Mouse (Mus musculus): Measurements from ENCODE around the gene Senp2.
"Not testable (repeated sequence)": the region's sequence is repeated elsewhere in the genome, so short reads cannot be mapped to it uniquely, and the experiment has no call there.

Senp2 gene

GRCm38 (mm10) chr16:22009099-22009584 is at the start of gene Senp2:
Senp2 (plus strand) TSS chr16:22009484.
- DNase-seq (ENCODE audit: low read depth, low spot score), result peak; percentile 100

GRCm38 (mm10) chr16:21965576-21965975 is 43.7 kb upstream of the Senp2 start:
- DNase-seq (ENCODE audit: low read depth, low spot score), result no peak

DNA sequence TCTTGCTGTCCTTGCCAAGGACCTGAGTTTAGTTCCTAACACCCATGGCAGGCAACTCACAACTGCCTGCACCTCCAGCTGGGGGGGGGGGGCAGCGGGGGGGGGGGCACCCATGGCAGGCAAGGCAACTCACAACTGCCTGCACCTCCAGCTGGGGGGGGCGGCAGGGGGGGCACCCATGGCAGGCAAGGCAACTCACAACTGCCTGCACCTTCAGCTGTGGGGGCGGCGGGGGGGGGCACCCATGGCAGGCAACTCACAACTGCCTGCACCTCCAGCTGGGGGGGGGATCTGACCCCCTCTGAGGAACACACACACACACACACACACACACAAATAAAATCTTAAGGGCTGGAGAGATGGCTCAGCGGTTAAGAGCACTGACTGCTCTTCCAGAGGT is 39.4 kb upstream of the Senp2 start:
- no peak for DNase-seq (ENCODE audit: low read depth, low spot score)

GRCm38 (mm10) chr16:21970536-21970935 is 38.7 kb upstream of the Senp2 start:
- no peak for DNase-seq (ENCODE audit: low read depth, low spot score)

DNA sequence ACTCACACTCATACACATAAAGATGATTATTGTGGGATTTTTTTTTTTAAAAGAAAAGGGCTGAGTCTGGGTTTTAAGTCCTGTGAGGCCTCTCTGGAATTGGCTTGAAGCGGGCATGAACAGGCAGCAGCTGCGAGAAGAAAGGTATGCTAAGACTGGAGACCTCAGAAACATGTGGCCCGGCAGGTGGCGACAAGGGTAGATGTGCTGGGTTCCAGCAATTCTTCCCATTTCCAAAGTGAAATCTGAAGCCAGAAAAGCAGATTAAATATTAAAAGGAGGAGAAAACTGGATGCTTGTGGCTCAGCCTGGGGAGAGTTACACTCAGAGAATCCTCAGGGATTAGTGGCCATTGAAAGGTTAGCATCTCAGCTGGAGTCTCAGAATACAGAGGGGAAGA is 37.8 kb upstream of the Senp2 start:
- DNase-seq (ENCODE audit: low read depth, low spot score), result no peak

- no peak for DNase-seq (ENCODE audit: low read depth, low spot score)
Measured at GRCm38 (mm10) chr16:21976203-21976602, 33.1 kb upstream of the Senp2 start.

- DNase-seq (ENCODE audit: low read depth, low spot score), result no peak
Measured at GRCm38 (mm10) chr16:21977347-21977746, 31.9 kb upstream of the Senp2 start.

GRCm38 (mm10) chr16:21983146-21983545 is 26.1 kb upstream of the Senp2 start:
- no peak for DNase-seq (ENCODE audit: low read depth, low spot score)

DNA sequence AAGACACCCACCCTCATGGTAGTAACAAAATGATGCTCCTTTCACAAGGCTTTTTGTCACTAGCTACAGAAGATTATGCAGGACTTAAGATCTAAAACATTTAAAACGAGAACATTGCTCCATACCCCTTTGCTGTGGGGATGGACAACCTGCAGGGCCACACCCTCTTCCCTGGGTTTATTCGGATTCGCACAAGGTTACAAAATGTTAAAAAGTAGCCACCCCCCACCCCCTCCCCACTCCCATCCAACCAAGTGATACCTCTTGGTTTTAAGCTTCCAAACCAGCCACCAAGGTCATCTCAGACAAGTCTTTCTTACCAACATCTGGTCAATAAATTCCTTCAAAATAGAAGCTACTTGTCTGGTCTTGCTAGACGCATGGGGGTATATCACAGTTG is 25.7 kb upstream of the Senp2 start:
- DNase-seq (ENCODE audit: low read depth, low spot score), result no peak

- no peak for DNase-seq (ENCODE audit: low read depth, low spot score)
Measured at GRCm38 (mm10) chr16:21984091-21984490, 25.2 kb upstream of the Senp2 start.

DNA sequence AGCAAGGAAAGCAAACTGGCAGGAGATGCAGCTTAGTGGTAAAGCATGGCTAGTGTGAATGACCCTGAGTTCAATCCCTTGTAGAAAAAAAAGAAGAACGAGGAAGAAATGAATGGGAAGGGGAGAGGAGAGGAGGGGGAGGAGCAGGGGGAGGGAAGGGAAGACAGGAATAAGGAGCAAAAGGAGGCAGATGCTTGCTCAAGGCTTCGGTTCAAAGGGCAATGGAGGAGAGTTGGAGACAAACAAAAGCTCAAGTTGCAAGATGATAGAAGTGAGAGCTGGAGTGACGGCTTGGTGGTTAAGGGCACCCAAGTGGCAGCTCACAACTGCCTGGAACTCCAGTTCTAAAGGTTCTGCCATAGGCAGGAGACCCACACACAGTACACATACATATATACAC is 23.1 kb upstream of the Senp2 start:
- DNase-seq (ENCODE audit: low read depth, low spot score), result no peak

- no peak for DNase-seq (ENCODE audit: low read depth, low spot score)
Measured at GRCm38 (mm10) chr16:21987956-21988355, 21.3 kb upstream of the Senp2 start.

DNA sequence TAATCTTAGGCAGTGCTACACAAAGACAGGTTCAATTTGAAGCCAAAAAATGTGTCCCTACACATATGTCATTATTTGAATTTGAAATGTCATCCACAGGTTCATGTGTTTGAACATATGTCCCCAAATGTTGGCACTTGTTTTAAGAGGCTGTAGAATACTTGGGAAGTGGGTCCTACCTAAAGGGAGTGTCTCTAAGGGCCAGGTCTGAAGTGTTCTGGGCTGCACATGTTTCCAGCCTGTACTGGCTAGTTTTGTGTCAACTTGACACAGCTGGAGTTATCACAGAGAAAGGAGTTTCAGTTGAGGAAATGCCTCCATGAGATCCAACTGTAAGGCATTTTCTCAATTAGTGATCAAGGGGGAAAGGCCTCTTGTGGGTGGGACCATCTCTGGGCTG is 18.4 kb upstream of the Senp2 start:
- not testable (repeated sequence) for DNase-seq (ENCODE audit: low read depth, low spot score)

DNA sequence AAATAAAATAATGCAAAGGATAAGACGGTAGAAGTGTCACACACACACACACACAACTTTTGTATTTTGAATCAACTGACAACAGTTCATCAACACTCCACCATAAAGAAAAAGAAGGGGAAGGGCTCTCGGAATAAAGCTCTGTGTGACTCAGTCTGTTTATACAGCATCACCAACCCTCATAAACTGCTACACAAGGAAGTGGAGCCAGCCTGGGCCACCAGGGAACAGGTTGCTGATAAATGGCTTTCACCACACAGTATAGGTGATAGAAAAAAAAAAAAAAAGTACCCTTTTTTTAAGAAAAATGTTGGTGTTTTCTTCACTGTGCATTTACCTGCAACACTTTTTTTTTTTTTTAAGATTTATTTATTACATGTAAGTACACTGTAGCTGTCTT is 17.5 kb upstream of the Senp2 start:
- DNase-seq (ENCODE audit: low read depth, low spot score), result no peak

DNA sequence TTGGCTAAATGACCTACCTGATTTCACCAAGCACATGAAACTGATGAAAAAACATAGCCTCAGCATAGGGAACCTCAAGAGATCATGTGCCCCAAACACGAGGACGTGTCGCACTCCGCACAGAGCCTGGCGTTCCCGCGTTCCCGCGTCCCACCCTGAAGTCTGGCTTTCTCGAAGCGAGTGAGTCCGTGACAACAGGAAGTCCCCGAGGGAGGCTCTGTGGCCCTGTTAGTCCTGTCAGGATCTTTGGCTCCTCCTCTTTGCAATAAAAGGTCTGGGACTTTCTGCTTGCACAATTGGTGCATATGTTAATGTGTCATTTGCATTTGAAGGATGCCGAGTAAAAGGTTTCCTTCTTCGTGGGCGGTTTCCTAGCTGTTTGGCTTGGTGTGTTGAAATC is 14.0 kb upstream of the Senp2 start, which contains the start of gene Liph:
Gene Liph (minus strand): TSS at position 360 of the 400 bp plus-strand sequence.
- DNase-seq (ENCODE audit: low read depth, low spot score), result no peak

DNA sequence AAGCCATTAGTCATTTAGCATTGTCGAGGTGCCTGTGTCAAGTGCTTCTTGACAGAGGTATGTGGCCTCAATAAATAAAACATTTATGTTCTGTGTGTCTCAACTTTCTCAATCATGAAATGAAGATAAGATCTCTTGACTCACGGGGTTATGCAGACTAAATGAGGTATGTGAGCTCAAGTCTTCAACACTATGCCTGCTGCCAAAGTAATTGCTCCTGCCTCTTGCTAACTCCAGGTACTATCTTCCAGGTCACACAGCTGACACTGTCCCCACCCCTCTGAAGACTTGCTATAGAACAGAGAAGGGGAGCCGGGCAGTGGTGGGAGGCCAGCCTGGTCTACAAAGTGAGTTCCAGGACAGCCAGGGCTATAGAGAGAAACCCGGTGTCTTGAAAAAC is 12.9 kb upstream of the Senp2 start:
- no peak for DNase-seq (ENCODE audit: low read depth, low spot score)

DNA sequence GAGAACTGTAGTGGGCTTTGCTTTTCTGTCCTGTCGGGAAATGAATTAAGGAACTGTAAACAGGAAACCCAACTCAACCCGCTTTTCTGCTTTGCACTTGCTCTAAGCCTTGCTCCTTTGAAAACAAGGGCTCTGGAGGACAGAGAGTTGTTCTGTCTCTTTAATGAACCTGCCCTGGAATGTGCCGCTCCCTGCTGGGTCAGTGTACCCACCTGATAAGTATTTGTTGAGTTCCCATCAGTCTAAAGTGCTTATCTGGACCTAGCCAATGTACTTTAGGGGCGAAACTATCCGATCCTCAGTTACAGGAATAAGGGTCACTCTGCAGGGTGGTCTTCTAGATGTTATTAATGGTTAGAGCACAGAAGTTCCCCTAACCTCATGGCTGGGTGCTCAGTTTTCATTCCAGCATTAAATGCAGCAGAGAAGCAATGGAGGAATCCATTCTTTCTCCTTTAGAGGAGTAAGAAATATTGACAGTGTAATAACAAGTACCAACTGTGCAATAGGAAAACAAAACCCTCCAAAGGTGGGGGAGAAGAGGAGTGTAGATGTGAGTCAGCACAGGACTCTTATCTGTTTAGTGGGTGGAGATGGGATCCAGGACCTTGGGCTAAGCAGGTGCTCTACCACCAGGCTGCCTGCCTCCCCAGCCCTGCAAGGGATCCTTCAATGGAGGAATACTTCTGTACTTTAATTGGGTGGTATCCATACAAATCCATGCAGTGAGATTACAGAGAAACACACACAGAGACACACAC is 12.2 kb upstream of the Senp2 start:
- no peak for DNase-seq (ENCODE audit: low read depth, low spot score)

- no peak for DNase-seq (ENCODE audit: low read depth, low spot score)
Measured at GRCm38 (mm10) chr16:21998061-21998460, 11.2 kb upstream of the Senp2 start.

DNA sequence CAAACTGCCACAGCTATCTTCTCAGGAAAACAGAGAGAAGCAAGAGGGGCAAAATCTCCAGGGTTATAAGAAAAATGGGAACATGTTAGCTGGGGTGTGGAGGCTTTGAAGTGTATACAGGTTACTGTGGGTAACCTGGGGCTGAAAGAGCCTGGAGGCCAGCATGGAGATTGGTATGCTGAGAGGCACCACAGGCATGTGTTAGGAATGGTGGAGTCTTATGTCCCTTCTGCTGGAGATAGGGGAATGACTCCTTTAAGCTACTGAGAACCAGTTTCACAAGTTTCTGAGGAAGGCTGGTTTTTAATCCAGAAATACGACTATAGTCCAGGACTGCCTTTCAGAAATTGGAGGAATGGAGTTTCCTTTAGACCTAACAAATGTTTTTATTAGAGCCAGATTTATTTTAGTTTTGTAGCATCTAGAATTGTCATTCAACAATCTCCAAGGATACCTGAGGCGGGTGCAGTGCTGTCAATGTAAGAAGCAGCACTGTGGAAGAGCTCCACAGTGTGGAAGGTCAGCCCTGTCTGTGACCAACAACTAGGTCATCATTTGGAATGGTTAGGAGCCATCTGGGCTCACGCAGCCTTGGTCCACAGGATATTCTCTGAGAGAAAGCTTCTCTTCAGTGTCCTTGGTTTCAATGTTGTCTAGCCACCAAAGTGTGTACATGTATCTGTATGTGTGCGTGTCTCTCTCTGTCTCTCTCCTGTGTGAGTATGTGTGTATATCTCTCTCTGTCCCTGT is 9.2 kb upstream of the Senp2 start:
- no peak for DNase-seq (ENCODE audit: low read depth, low spot score)

- DNase-seq (ENCODE audit: low read depth, low spot score), result no peak
Measured at GRCm38 (mm10) chr16:22001172-22001571, 8.1 kb upstream of the Senp2 start.

- DNase-seq (ENCODE audit: low read depth, low spot score), result no peak
Measured at GRCm38 (mm10) chr16:22001606-22002005, 7.7 kb upstream of the Senp2 start.

- no peak for DNase-seq (ENCODE audit: low read depth, low spot score)
Measured at GRCm38 (mm10) chr16:22009596-22009995, 312 bp downstream of the Senp2 start.

DNA sequence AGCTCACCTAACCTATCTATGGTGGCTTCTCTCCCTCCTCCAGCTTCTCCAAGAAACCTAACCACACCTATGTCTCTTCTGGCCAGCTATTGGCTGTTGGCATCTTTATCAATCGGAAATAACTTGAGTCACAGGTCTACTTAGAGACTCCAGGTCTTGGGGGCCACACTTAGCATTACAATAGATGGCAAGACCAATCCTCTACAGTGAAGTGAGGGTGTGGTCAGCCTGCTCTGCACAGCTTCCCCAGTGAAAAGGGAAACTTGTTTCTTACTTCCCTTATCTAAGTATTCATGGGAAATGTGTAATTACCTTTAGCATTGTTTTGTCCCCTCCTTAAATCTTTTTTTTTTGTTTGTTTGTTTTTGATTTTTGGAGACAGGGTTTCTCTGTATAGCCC is 6.3 kb downstream of the Senp2 start:
- DNase-seq (ENCODE audit: low read depth, low spot score), result no peak
